Mouse (Mus musculus) spleen, adult 18-20 months (tissue): ENCODE measurements around the gene Srl.
A peak's percentile ranks its signal among the peaks of the same experiment; 100 is the strongest.
"Not testable (repeated sequence)": the region's sequence is repeated elsewhere in the genome, so short reads cannot be mapped to it uniquely, and the experiment has no call there.

Experiments
- DNase-seq, 2 experiments: peaks; one replicate each; pipeline ENCODE4 v3.0.0; 2022; ENCODE audit warnings: mixed read lengths in 2 of 2

The Srl gene

DNA sequence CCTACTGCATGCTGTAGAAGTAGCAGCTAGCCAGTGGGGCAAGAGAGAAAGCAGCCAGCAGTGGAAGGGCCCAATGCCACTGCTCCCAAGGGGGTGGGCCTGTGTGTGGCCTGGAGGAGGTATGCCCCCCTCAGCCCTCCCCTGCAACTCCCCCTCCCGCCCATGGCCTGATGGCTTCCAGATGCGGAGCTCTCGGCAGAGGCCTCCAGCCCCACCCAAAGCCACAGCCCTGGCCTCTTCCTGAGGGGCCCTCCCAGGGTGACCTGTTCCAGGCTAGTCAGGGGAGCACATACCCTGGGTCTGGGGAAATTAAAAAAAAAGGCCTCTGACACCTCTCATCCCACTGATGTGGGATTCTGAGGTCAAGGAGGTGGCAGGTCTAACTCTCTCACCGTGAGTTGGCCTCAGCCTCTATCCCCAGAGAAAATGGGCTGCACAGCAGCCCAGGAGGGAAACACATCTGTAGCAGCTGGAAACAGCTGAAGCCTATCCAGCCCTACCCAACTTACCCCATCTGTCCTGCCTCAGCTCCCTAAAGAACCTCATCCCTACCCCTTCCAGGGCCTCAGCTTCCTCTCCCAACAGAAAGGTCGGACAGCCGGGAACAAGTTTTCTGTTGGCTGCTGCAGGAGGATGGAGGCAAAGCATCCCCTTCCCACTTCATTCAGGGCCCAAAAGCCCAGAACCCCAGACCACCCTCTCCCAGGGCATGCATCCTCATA lies 11.4 kb upstream of the Srl start:
- no peak for DNase-seq

DNA sequence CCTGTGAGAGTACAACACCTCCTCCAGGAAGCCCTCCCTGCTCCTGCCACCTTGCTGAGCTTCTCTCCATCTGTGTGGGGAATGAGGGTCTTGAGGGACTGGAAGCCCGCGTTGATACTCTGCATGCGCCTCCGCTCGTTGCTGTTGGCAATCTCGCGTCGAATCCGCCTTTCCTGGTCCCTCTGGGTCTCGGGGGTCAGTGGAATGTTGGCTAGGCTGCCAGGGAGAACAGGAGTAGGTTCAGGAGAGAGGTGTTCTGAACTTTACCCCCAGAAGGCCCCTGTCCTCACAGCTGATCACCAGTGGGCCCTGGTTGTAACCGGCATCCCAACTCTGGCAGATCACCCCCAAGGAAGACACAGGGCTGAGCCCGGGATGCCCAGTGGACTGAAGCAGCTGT lies 10.3 kb upstream of the Srl start:
- DNase-seq = no peak

- peak; percentile 18 to 55 for DNase-seq
These were observed 9.4 kb upstream of the Srl start for GRCm38 (mm10) chr16:4551056-4551455.

DNA sequence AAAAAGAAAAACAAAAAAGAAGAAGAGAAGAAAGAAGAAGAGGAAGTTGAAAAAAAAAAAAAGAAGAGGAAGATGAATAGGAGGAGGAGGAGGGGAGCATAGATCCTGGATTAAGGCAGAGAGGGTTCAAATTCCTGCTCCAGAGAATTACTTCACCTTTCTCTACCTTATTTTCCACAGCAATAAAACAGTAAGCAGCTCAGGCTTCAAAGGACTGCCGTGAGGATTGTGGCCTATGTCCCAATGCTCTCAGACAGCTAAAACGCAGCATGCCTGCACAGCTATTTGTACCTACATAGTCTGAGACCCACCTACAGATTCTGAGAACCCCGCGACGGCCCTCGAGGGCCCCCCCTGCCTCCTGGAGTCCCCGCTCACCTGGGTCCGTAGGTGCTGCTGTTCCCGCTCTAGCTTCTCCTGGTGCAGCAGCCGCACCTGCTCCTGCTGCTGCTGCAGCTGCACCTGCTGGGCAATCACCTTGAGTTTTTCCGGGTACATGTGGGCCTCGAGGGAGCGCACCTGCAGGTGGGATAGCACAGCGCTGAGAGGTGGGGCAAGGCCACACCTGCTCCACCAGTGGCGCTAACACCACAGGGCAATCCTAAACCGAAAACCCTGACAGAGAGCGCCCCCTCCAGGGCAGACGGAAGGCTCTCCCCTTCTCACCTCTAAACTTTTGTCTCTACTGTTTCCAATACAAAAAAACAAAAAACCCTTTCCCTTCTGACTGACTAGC lies 7.5 kb upstream of the Srl start:
- no peak for DNase-seq

DNA sequence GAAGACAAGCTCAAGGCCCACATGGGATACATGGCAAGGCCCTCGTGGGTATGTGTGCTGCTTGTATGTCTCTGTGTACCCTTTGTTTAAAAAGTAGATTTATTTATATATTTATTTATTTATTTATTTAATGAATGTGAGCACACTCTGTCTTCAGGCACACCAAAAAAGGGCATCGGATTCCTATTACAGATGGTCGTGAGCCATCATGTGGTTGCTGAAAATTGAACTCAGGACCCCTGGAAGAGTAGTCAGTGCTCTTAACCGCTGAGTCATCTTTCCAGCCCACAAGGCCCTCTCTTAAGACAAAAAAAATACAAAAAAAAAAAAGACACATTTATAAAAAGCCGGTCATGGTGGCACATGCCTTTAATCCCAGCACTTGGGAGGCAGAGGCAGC lies 6.0 kb upstream of the Srl start:
- no peak for DNase-seq

GRCm38 (mm10) chr16:4546838-4547237 lies 5.2 kb upstream of the Srl start:
- no peak for DNase-seq

DNA sequence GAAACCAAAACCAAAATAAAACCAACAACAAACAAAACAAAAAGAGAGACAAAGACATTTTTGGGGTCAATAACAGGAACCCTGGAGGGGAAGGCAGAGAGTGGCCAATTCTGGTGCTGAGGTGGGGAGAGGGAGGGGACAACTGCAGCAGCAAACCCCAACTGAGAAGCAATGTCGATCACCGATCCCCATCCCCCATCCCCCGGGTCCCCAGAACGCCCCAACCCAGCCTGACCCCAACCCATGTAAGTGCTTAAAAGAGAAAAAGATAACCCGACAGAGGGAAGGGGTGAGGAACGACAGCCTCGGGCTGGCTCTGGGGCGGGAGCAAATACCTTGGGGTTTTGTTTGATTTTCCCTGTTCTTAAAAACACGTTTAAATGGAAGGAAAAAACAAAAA lies 3.2 kb upstream of the Srl start:
- no peak for DNase-seq

DNA sequence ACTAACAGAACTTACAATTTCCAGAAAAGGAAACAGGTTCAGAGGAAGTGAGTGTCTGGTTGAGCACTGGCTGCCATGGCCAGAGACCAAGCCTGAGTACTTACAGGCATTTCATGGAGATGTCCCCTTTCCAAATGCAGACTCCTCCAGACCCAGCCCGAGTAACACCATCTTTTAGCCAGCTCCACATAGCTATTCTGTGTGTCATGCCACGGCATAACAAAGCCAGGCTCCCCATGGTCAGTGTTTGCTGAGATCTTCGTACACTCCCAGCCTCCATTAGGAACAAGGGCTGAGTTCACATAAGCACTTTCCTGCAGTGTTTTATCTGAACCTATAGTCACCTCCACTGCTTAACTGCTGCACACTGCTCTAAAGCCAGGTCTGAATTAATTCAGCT lies 1.6 kb upstream of the Srl start:
- DNase-seq = no peak

- DNase-seq = no peak
These were observed 689 bp upstream of the Srl start for GRCm38 (mm10) chr16:4542236-4542774.

DNA sequence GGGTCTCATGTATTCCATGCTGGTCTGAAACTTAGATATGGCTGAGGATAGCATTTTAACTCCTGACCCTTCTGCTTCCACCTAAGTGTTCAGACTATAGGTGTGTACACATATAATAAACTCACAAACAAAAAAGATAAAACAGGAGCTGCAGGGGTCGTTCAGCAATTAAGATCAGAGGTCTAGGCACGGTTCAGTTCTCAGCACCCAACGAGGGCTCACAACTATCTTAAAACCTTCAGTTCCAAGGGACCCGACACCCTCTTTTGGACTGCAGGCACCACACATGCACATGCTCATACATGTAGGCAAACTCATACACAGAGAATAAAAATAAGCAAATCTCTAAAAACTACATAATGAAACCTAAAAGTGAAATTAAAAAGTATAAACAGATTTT lies 583 bp downstream of the Srl start:
- no peak for DNase-seq

DNA sequence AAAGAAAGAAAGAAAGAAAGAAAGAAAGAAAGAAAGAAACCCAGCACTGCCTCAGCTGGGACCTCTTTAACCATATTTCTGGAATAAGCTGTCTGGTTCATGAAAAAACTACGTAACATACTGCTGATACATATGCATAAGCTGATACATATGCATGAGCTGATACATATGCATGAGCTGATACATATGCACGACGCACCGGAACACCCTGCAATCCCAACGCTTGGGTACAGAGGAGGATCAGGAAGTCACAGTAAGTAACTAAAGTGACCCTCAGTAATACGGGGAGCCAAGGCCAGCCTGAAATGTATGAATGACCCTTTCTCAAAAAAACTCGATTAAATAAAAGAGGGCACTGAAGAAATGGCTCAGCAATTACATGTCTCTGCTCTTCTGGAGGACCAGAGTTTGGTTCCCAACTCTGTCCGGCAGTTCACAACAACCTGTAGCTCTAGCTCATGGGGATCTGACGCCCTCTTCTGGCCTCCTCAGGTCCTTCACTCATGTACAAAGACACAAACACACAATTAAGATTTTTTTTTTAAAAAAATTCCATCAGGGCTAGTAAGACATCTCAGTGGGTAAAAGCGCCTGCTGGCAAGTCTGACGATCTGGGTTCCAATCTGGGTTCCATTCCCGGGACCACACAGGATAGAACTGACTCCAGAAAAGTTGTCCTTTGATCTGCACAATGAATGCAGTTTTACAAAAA lies 1.4 kb downstream of the Srl start:
- DNase-seq = no peak

GRCm38 (mm10) chr16:4539521-4539920 lies 2.1 kb downstream of the Srl start:
- no peak for DNase-seq

DNA sequence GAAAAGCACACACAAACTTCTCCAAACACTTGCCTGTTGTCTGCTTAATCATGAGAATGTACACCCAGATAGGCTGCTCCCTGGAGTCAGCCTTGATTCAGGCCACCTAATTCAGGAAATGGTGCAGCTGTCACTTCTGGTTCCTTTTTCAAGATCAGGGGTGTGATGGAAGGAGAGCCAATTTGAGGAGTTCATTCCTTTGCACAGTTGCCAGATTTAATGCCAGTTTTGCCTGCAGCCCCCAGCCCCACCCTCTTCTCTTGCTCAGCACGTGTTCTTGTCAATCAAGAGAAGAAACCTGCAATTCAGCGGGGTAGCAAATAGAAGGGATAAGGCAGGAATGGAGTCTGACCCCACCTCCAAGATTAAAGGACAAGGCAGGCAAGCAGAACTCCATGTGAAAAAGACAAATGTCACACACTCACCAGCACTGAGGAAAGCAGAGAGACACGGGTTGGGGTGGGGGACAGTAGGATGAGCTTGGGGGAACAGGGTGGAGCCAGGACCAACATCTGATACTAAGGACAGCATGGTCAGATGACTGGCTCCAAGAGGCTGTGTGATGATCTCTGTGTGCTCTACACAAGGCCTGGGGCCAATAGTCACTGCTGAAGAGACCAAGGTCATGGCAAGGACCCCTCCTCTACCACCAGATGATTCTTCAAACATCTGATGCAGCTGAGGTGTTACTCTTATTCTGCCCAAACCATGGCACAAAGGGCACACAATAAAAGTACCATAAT lies 3.8 kb downstream of the Srl start:
- no peak for DNase-seq

DNA sequence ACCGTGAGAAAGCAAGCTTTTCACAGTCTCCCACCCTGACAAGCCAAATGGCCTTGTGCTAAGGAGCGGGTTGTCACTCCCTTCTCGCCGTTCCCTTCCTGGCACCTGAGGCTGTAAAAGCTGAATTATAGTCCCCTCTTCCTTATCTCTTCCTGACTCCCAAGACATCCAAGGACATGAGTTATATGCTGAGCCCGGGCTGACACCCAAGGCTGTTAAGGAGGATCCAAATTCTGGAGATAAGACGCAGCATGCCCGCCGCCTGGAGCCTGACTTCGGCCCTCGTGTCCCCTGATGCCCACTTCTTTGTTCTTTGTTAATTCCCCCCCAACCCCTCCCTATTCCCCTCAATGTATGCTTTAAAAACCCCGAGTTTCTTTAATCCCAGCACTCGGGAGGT lies 14.2 kb downstream of the Srl start:
- not testable (repeated sequence) for DNase-seq

DNA sequence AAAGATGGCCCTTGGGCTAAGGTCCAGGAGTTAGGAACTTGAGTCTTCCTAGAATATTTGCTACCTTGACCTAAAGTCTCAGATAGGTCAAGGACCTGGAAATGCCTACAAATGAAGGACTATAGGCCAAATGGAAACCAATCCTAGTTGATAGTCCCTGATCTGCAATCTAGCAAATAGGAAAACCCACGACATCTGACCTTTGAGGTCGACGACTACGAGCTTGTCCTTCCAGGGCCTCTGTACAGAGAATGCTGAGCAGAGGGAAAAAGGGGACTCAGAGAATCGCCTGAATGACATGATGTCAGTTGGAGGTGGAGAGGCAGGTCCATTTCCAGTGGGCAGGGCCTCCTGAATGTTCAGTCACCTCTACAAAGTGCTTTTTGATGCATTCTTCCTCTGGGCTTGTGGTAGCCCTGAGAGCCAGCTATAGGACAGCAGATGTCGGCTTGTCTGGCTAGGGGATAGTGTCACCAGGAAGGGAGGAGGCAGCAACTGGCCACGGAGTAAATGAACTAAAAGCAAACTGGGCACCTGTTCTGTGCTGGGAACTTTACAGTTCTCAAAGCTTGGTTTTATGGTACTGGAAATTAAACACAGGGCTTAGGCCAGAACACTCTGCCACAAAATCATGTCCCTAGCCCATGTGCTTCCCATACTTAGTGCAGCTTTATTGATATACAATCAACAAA lies 18.2 kb downstream of the Srl start:
- no peak for DNase-seq

GRCm38 (mm10) chr16:4522879-4523278 lies 18.7 kb downstream of the Srl start:
- DNase-seq = no peak

DNA sequence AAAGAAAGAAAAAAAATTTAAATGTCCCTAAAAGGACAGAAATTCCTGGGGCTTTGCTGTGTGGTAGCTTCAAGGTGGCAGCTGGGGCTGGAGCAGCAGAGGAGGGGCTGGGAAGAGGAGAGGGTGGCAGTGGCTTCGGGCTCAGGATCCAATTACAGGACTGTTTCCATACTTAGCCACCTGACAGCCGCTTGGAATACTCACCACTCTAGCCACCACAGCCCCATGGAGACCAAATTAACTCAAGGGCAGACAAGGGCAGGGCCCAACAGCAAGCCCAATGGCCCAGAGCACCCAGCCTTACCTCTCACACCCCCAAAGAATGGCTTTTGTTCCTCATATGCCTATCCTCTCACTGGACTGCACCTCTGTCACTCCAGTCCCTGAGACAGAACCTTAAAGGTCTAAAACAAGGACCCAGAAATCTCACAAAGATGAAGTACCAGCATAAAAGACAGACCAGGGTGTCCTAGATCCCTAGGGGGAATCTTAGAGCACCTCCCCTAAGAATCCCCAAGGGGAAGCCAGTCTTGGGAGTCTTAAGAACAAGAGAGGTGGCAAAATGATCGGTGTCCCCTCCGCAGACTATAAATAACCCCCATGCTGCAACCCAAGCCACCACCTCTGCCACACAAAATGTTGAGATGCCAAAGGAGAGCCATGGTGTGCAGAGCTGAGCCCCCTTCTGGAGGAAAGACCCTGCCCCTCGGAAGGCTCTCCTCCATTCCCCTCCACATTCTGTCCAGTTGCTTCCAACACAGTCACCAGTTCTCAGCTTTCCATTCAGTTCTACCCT lies 19.7 kb downstream of the Srl start:
- DNase-seq = no peak

GRCm38 (mm10) chr16:4521074-4521667 lies 20.4 kb downstream of the Srl start:
- no peak for DNase-seq

DNA sequence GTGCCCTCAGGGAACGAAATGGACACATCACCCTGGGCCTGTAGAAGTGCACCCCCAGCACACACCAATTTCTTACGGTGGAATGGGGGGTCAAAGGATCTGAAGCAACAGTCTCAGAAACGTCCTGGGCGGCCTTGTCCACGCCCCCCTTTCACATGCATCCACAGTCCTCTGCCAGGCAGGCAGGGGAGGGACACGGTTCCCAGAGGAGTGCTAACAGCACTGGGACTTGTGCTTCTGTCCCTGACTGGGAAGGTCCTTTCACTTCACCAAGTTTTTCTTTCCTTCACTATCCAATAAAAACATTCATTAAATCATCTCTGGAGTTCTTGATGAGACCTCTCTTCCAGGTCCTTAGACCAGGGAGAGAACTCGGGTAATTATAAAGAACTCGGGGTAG lies 20.9 kb downstream of the Srl start:
- no peak for DNase-seq

DNA sequence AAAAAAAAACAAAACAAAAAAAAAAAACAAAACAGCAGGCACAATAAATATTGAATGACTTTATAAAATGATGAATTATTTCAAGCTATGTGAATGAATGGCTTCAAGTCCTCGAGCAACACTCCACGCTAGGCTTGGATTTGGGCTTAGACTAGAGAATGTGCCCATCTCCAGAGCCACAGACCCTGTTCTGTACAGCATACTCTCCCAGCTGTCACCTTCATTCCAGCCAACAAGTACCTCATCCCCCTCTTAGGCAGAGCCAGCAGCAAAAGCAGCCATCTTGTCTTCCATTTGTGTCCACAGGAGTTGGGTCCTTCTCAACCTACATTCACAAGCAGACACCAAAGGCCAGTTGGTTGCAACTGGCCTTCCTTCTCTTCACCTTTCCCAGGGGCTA lies 21.8 kb downstream of the Srl start:
- no peak for DNase-seq

DNA sequence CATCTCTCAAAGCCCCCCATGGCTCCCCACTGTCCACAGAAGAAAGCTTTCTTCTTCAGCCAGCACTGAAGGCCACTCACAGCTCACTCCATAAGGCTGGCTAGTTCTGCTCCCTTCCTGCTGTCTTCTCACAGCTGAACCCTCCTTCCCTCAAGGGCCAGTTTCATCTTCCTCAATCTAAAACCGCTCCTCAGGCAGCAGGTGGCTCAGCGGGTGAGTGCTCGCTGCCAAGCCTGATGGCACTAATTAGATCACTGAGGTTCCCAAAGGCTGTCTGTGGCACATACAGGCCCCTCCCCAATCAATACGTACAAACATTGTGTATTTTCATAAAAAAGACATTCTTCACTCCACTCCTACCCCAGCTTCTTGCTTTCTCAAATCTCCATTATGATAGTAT lies 22.5 kb downstream of the Srl start:
- DNase-seq = peak in 1 of 2 experiments; percentile 27
